9 mouse cellular contexts compared by ENCODE assay signal in genomic region chr6:39400343-39400742, GRCm38 (mm10). TPM values are rescaled to one million over a fixed set of nuclear protein-coding genes. Genes with fewer than 3 reads are reported as not detected.
DNase-seq lines count a peak whose midpoint lies in the region; ATAC-seq lines count a peak whose summit lies in the region.
"Had no signal": no experiment of that assay in that cellular context is flagged by ENCODE, and none has a peak within 500 bp of the region (broad histone marks: within the 10 kb centered on the region; RNA-seq: fewer than 3 reads in every experiment).

No protein-coding gene starts in this region.

- no peak for ATAC-seq in forebrain, embryonic 12.5 days (ENCODE audit: low FRiP score)
- no peak for ATAC-seq in midbrain, embryonic 14.5 days (ENCODE audit: low FRiP score, low TSS enrichment)
- no peak for ATAC-seq in midbrain, embryonic 13.5 days

- peaks cover 75% of the 10 kb centered on the region for H3K36me3 ChIP-seq in forebrain, embryonic 10.5 days (replicated peaks)
- H3K36me3 ChIP-seq in forebrain, embryonic 12.5 days (replicated peaks) = peaks cover 51% of the 10 kb centered on the region
- peaks cover 79% of the 10 kb centered on the region for H3K36me3 ChIP-seq in midbrain, embryonic 14.5 days (ENCODE audit: control insufficient read depth, insufficient read depth, low read length)
- H3K36me3 ChIP-seq in midbrain, embryonic 13.5 days = peaks cover 87% of the 10 kb centered on the region

- no peaks in the 10 kb centered on the region for H3K9me3 ChIP-seq in forebrain, embryonic 10.5 days
- no peaks in the 10 kb centered on the region for H3K9me3 ChIP-seq in forebrain, embryonic 12.5 days
- no peaks in the 10 kb centered on the region for H3K9me3 ChIP-seq in midbrain, embryonic 14.5 days (ENCODE audit: control insufficient read depth, low read length)
- no peaks in the 10 kb centered on the region for H3K9me3 ChIP-seq in midbrain, embryonic 13.5 days
- H3K9me3 ChIP-seq: liver, embryonic 15.5 days had no signal

- H3K4me1 ChIP-seq in forebrain, embryonic 10.5 days = no peaks in the 10 kb centered on the region
- no peaks in the 10 kb centered on the region for H3K4me1 ChIP-seq in forebrain, embryonic 12.5 days
- H3K4me1 ChIP-seq in midbrain, embryonic 14.5 days (ENCODE audit: control insufficient read depth, insufficient read depth, low read length) = no peaks in the 10 kb centered on the region
- H3K4me1 ChIP-seq in midbrain, embryonic 13.5 days (replicated peaks) = no peaks in the 10 kb centered on the region
- H3K4me1 ChIP-seq: liver, embryonic 15.5 days had no signal

- H3K4me2 ChIP-seq in forebrain, embryonic 12.5 days = no peak overlapping the region
- no peak overlapping the region for H3K4me2 ChIP-seq in midbrain, embryonic 14.5 days (ENCODE audit: low read length)
- H3K4me2 ChIP-seq in midbrain, embryonic 13.5 days (replicated peaks) = no peak overlapping the region
- H3K4me2 ChIP-seq: liver, embryonic 15.5 days had no signal

- no peaks in the 10 kb centered on the region for H3K27me3 ChIP-seq in forebrain, embryonic 10.5 days (ENCODE audit: poor library complexity, severe bottlenecking)
- H3K27me3 ChIP-seq in forebrain, embryonic 12.5 days = no peaks in the 10 kb centered on the region
- no peaks in the 10 kb centered on the region for H3K27me3 ChIP-seq in midbrain, embryonic 14.5 days (ENCODE audit: control insufficient read depth, insufficient read depth, low read length)
- no peaks in the 10 kb centered on the region for H3K27me3 ChIP-seq in midbrain, embryonic 13.5 days
- H3K27me3 ChIP-seq: liver, embryonic 15.5 days had no signal

- no peak overlapping the region for H3K27ac ChIP-seq in forebrain, embryonic 10.5 days
- H3K27ac ChIP-seq in forebrain, embryonic 12.5 days = no peak overlapping the region
- H3K27ac ChIP-seq in midbrain, embryonic 14.5 days (replicated peaks; ENCODE audit: low read depth, low read length) = no peak overlapping the region
- no peak overlapping the region for H3K27ac ChIP-seq in midbrain, embryonic 13.5 days
- H3K27ac ChIP-seq: liver, embryonic 15.5 days had no signal

- 70% methylated on average over 7 of the region's 7 CpGs for WGBS in forebrain, embryonic 10.5 days
- WGBS in forebrain, embryonic 12.5 days = 57% methylated on average over 7 of the region's 7 CpGs
- WGBS in midbrain, embryonic 14.5 days = 67% methylated on average over 7 of the region's 7 CpGs
- WGBS in midbrain, embryonic 13.5 days = 54% methylated on average over 7 of the region's 7 CpGs

- no peak overlapping the region for H3K4me3 ChIP-seq in forebrain, embryonic 10.5 days
- no peak overlapping the region for H3K4me3 ChIP-seq in forebrain, embryonic 12.5 days (replicated peaks)
- H3K4me3 ChIP-seq in midbrain, embryonic 14.5 days (replicated peaks; ENCODE audit: low read depth, low read length) = no peak overlapping the region
- no peak overlapping the region for H3K4me3 ChIP-seq in midbrain, embryonic 13.5 days (replicated peaks)
- H3K4me3 ChIP-seq: liver, embryonic 15.5 days had no signal

- DNase-seq in forebrain, embryonic 10.5 days (ENCODE audit: extremely low spot score, low spot score) = peak; percentile 46
- peak; percentile 39 for DNase-seq in midbrain, embryonic 14.5 days
- DNase-seq in kidney, postnatal 10 days = peak; percentile 71
- peak; percentile 69 for DNase-seq in retina, postnatal 1 day
- DNase-seq in spleen, postnatal 36 days (ENCODE audit: low spot score in 2 of 2) = no peak
- no peak for DNase-seq in cerebellum, postnatal 36 days

- no peak overlapping the region for H3K9ac ChIP-seq in forebrain, embryonic 12.5 days
- H3K9ac ChIP-seq in midbrain, embryonic 14.5 days (replicated peaks; ENCODE audit: low read length) = no peak overlapping the region
- H3K9ac ChIP-seq in midbrain, embryonic 13.5 days (replicated peaks) = no peak overlapping the region
- H3K9ac ChIP-seq: liver, embryonic 15.5 days had no signal

RNA-seq across cellular contexts. Expression of gene Rab19, which starts 19.4 kb away (rescaled TPM):
- polyA plus RNA-seq in forebrain, embryonic 10.5 days (2016; fragmentation: Nextera tagmentation; extraction: Ambion mirVana) = 0.48 and 0.67 TPM in 2 replicates
- 0.13 and 0.36 TPM in 2 replicates for polyA plus RNA-seq in forebrain, embryonic 12.5 days (2016; fragmentation: Nextera tagmentation; extraction: Ambion mirVana)
- polyA plus RNA-seq in midbrain, embryonic 14.5 days (2014; fragmentation: Nextera tagmentation; extraction: Ambion mirVana) = 0.17 TPM in 1 of 2 replicates, not detected in the other
- polyA plus RNA-seq in midbrain, embryonic 13.5 days (2015; fragmentation: Nextera tagmentation; extraction: Ambion mirVana) = 0.23 and 0.34 TPM in 2 replicates

RNA-seq across cellular contexts. Expression of gene Mkrn1, which starts 19.9 kb away (rescaled TPM):
- polyA plus RNA-seq in forebrain, embryonic 10.5 days (2016; fragmentation: Nextera tagmentation; extraction: Ambion mirVana) = 62.1 and 65.2 TPM in 2 replicates
- 143 and 156 TPM in 2 replicates for polyA plus RNA-seq in forebrain, embryonic 12.5 days (2016; fragmentation: Nextera tagmentation; extraction: Ambion mirVana)
- 244 and 294 TPM in 2 replicates for polyA plus RNA-seq in midbrain, embryonic 14.5 days (2014; fragmentation: Nextera tagmentation; extraction: Ambion mirVana)
- 242 and 259 TPM in 2 replicates for polyA plus RNA-seq in midbrain, embryonic 13.5 days (2015; fragmentation: Nextera tagmentation; extraction: Ambion mirVana)

RNA-seq across cellular contexts. Expression of gene Slc37a3, which starts 22.9 kb away (rescaled TPM):
- polyA plus RNA-seq in forebrain, embryonic 10.5 days (2016; fragmentation: Nextera tagmentation; extraction: Ambion mirVana) = 38.8 and 41.0 TPM in 2 replicates
- 49.0 and 52.1 TPM in 2 replicates for polyA plus RNA-seq in forebrain, embryonic 12.5 days (2016; fragmentation: Nextera tagmentation; extraction: Ambion mirVana)
- polyA plus RNA-seq in midbrain, embryonic 14.5 days (2014; fragmentation: Nextera tagmentation; extraction: Ambion mirVana) = 58.4 and 69.3 TPM in 2 replicates
- polyA plus RNA-seq in midbrain, embryonic 13.5 days (2015; fragmentation: Nextera tagmentation; extraction: Ambion mirVana) = 59.8 and 60.2 TPM in 2 replicates

Comparison
In these comparisons a context has a peak if more than half of its experiments do, and no peak if none do; other contexts are left out.
1. DNase-seq: peak in forebrain, embryonic 10.5 days (single experiment), midbrain, embryonic 14.5 days (single experiment), kidney, postnatal 10 days (single experiment) and retina, postnatal 1 day (single experiment); none in spleen, postnatal 36 days (0 of 2) and cerebellum, postnatal 36 days (0 of 2).